In the genomic region with DNA sequence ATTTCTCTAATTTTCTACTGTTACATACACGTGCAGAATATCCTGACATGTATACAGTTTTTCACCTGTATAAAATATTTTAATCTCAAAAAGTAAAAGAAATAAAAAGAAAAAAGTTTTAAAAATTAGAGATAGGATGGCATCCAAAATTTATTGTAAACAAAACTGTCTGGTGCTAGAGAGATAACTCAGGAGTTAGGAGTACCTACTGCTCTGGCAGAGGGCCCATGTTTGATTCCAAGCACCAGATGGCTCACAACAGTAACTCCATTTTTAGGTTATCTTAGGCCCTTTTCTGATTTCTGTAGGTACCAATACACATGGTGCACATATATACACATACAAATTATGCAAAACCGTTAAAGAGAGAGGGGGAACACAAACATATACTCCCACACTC, we compare ENCODE assay signal across 21 mouse cellular contexts.
DNase-seq lines count a peak whose midpoint lies in the region; TF ChIP-seq lines count a peak whose summit lies in the region.
"Had no signal": no experiment of that assay in that cellular context is flagged by ENCODE, and none has a peak within 500 bp of the region (broad histone marks: within the 10 kb centered on the region; RNA-seq: fewer than 3 reads in every experiment).

No protein-coding gene starts in this region.

- peak; percentile 5 for DNase-seq in cerebellum, adult 9-10 months
- DNase-seq in cerebellum, postnatal 4 days (ENCODE audit: low spot score in 2 of 2): no peak
- peak; percentile 13 to 57 for DNase-seq in cerebellum, postnatal 25 days
- DNase-seq in cerebellum, adult 11 months: no peak
- DNase-seq in MEL (ENCODE audit: low read depth, low spot score): peak; percentile 27
- DNase-seq in kidney, postnatal 36 days: no peak
- DNase-seq: adrenal gland, postnatal 10 days; adrenal gland, postnatal 36 days; gastrocnemius, postnatal 10 days; gastrocnemius, postnatal 36 days; heart, adult 2 months; heart, postnatal 14 days; heart, postnatal 4 days; kidney, adult 2 months had no signal

- 0 out of 4 replicates have a peak, but pooled peaks cover 0 to 4% of the 10 kb centered on the region in 2 experiments for H3K4me1 ChIP-seq in MEL (ENCODE audit: control insufficient read depth in 1 of 2, insufficient read depth in 2 of 2, low read length in 2 of 2)
- H3K4me1 ChIP-seq: forebrain, embryonic 10.5 days; forebrain, embryonic 13.5 days; heart, embryonic 10.5 days; heart, embryonic 13.5 days had no signal

- no peaks in the 10 kb centered on the region for H3K9me3 ChIP-seq in MEL (replicated peaks; ENCODE audit: insufficient read depth, low read length)
- H3K9me3 ChIP-seq: forebrain, embryonic 10.5 days; forebrain, embryonic 13.5 days; heart, embryonic 10.5 days; heart, embryonic 13.5 days had no signal

- H3K79me2 ChIP-seq in MEL (ENCODE audit: control insufficient read depth, insufficient read depth, low read length, poor library complexity): no peaks in the 10 kb centered on the region

- 0 out of 4 replicates have a peak, but pooled peaks cover 0 to 2% of the 10 kb centered on the region in 2 experiments for H3K36me3 ChIP-seq in MEL (ENCODE audit: control insufficient read depth in 1 of 2, insufficient read depth in 2 of 2, low read length in 2 of 2)
- H3K36me3 ChIP-seq: forebrain, embryonic 10.5 days; heart, embryonic 10.5 days; heart, embryonic 13.5 days had no signal

- no peak overlapping the region for H3K4me3 ChIP-seq in MEL (ENCODE audit: control insufficient read depth in 1 of 2, insufficient read depth in 1 of 2, low read depth in 2 of 2, low read length in 2 of 2)
- H3K4me3 ChIP-seq: forebrain, embryonic 10.5 days; forebrain, embryonic 13.5 days; heart, adult 2 months; heart, embryonic 10.5 days; heart, embryonic 13.5 days had no signal

- no peak overlapping the region for H3K9ac ChIP-seq in MEL (ENCODE audit: control insufficient read depth, low read depth, low read length, poor library complexity, severe bottlenecking)
- H3K9ac ChIP-seq: forebrain, embryonic 13.5 days; heart, embryonic 13.5 days; hindbrain, embryonic 14.5 days had no signal

- H3K27ac ChIP-seq in MEL (ENCODE audit: control insufficient read depth, low read depth, low read length): no peak overlapping the region
- H3K27ac ChIP-seq: forebrain, embryonic 10.5 days; forebrain, embryonic 13.5 days; heart, adult 2 months; heart, embryonic 10.5 days; heart, embryonic 13.5 days; hindbrain, embryonic 14.5 days; hindbrain, postnatal 0 days had no signal

- TF ChIP-seq POLR2A in MEL (IDR thresholded peaks at IDR 0.05; ENCODE audit: control insufficient read depth in 1 of 2, insufficient read depth in 1 of 2, low read depth in 1 of 2, low read length in 2 of 2, poor library complexity in 1 of 2): no peak

- TF ChIP-seq RAD21 in MEL (IDR thresholded peaks at IDR 0.05; ENCODE audit: low read depth, low read length): no peak

- TF ChIP-seq EP300 in MEL (IDR thresholded peaks at IDR 0.05; ENCODE audit: low read depth in 1 of 2, low read length in 2 of 2): peak; percentile 28 to 46; a peak in 2 of 4 replicates

- H3K27me3 ChIP-seq in MEL (ENCODE audit: control insufficient read depth in 1 of 2, insufficient read depth in 2 of 2, low read length in 2 of 2): no peaks in the 10 kb centered on the region
- H3K27me3 ChIP-seq: forebrain, embryonic 13.5 days; heart, embryonic 13.5 days; Patski had no signal

- no peak for TF ChIP-seq CTCF in MEL (IDR thresholded peaks at IDR 0.05 in 2 of 3, conservative IDR thresholded peaks at IDR 0.05 in 1 of 3; ENCODE audit: control insufficient read depth in 1 of 3, insufficient read depth in 1 of 3, low read depth in 2 of 3, low read length in 3 of 3, poor library complexity in 1 of 3, severe bottlenecking in 1 of 3)

TF ChIP-seq in MEL, 35 proteins besides CTCF, POLR2A, EP300 and RAD21:
- TF ChIP-seq RCOR1 (IDR thresholded peaks at IDR 0.05; ENCODE audit: low read depth, low read length): no peak
- no peak for TF ChIP-seq USF2 (IDR thresholded peaks at IDR 0.05; ENCODE audit: borderline replicate concordance in 1 of 2, insufficient read depth in 1 of 2, low read depth in 1 of 2, low read length in 2 of 2)
- no peak for TF ChIP-seq MXI1 (IDR thresholded peaks at IDR 0.05; ENCODE audit: low read depth, low read length)
- no peak for TF ChIP-seq MEF2A (IDR thresholded peaks at IDR 0.05; ENCODE audit: extremely low read depth, insufficient replicate concordance, low read depth, low read length, poor library complexity, severe bottlenecking)
- TF ChIP-seq TBP (IDR thresholded peaks at IDR 0.05; ENCODE audit: low read depth, low read length): no peak
- no peak for TF ChIP-seq MAX (IDR thresholded peaks at IDR 0.05; ENCODE audit: low read length)
- peak; percentile 27; the same call in 1 of the 2 replicates for TF ChIP-seq ETS1 (IDR thresholded peaks at IDR 0.05; ENCODE audit: low read depth, low read length)
- TF ChIP-seq NRF1 (IDR thresholded peaks at IDR 0.05; ENCODE audit: insufficient read depth, low read depth, low read length, poor library complexity, severe bottlenecking): no peak
- TF ChIP-seq JUND (IDR thresholded peaks at IDR 0.05; ENCODE audit: low read depth, low read length): no peak
- TF ChIP-seq GATA1 (IDR thresholded peaks at IDR 0.05; ENCODE audit: low read depth, low read length): peak; percentile 20; the same call in 1 of the 2 replicates
- TF ChIP-seq BHLHE40 (IDR thresholded peaks at IDR 0.05; ENCODE audit: borderline replicate concordance, low read depth, low read length): no peak
- TF ChIP-seq MAFK (IDR thresholded peaks at IDR 0.05; ENCODE audit: borderline replicate concordance, low read depth, low read length): no peak
- peak; percentile 65; the same call in 1 of the 2 replicates for TF ChIP-seq TCF12 (IDR thresholded peaks at IDR 0.05; ENCODE audit: low read depth, low read length)
- TF ChIP-seq POLR2AphosphoS5 (IDR thresholded peaks at IDR 0.05; ENCODE audit: borderline replicate concordance, low read depth, low read length): no peak
- no peak for TF ChIP-seq POLR2AphosphoS2 (IDR thresholded peaks at IDR 0.05; ENCODE audit: low read length)
- no peak for TF ChIP-seq ZNF384 (IDR thresholded peaks at IDR 0.05; ENCODE audit: low read depth, low read length)
- no peak for TF ChIP-seq ELF1 (IDR thresholded peaks at IDR 0.05; ENCODE audit: low read depth, low read length)
- no peak for TF ChIP-seq UBTF (IDR thresholded peaks at IDR 0.05; ENCODE audit: borderline replicate concordance, insufficient read depth, low read depth, low read length)
- no peak for TF ChIP-seq ZMIZ1 (IDR thresholded peaks at IDR 0.05; ENCODE audit: low read depth, low read length)
- TF ChIP-seq CHD1 (IDR thresholded peaks at IDR 0.05; ENCODE audit: low read depth, low read length): no peak
- no peak for TF ChIP-seq SMC3 (IDR thresholded peaks at IDR 0.05; ENCODE audit: low read depth, low read length)
- TF ChIP-seq CHD2 (IDR thresholded peaks at IDR 0.05; ENCODE audit: low read length): no peak
- no peak for TF ChIP-seq ZKSCAN1 (IDR thresholded peaks at IDR 0.05; ENCODE audit: low read depth, low read length)
- TF ChIP-seq E2F4 (IDR thresholded peaks at IDR 0.05; ENCODE audit: borderline replicate concordance, low read depth, low read length): no peak
- no peak for TF ChIP-seq HCFC1 (IDR thresholded peaks at IDR 0.05; ENCODE audit: low read depth, low read length)
- no peak for TF ChIP-seq GABPA (IDR thresholded peaks at IDR 0.05; ENCODE audit: low read depth, low read length)
TF ChIP-seq in MEL: peak in this region for 3.

Comparison
In these comparisons a context has a peak if more than half of its experiments do, and no peak if none do; other contexts are left out.
1. DNase-seq: peak in cerebellum, adult 9-10 months (single experiment), cerebellum, postnatal 25 days (2 of 2) and MEL (single experiment); none in cerebellum, postnatal 4 days (0 of 2), cerebellum, adult 11 months (single experiment) and kidney, postnatal 36 days (0 of 2).